Mouse (Mus musculus) ES-Bruce4 (cell line): ENCODE data around the gene Matk. TPM values are rescaled to one million over a fixed set of nuclear protein-coding genes. Genes with fewer than 3 reads are reported as not detected.

Source experiments
- H3K27ac ChIP-seq: 2 replicates; pipeline ENCODE4 v1.5.1; 2012; ENCODE audit warnings: low read length, inconsistent platforms; ENCODE audit not compliant: insufficient read depth
- H3K27me3 ChIP-seq: 2 replicates; pipeline ENCODE4 v1.6.1; 2012; ENCODE audit warnings: mild to moderate bottlenecking, low read length, inconsistent platforms; ENCODE audit not compliant: control insufficient read depth, poor library complexity, insufficient read depth, severe bottlenecking
- H3K36me3 ChIP-seq: 2 replicates; pipeline ENCODE4 v1.6.1; 2012; ENCODE audit warnings: inconsistent platforms, mild to moderate bottlenecking, low read length, moderate library complexity; ENCODE audit not compliant: control insufficient read depth, poor library complexity, insufficient read depth, severe bottlenecking
- H3K4me1 ChIP-seq: one replicate; pipeline ENCODE4 v1.8.1; 2011; ENCODE audit warnings: low read length; ENCODE audit not compliant: control insufficient read depth, insufficient read depth
- H3K4me3 ChIP-seq: 2 replicates; pipeline ENCODE4 v1.5.1; 2011; ENCODE audit warnings: low read depth, mild to moderate bottlenecking, low read length
- H3K9ac ChIP-seq: 2 replicates; pipeline ENCODE4 v1.6.1; 2012; ENCODE audit warnings: low read depth, mild to moderate bottlenecking, inconsistent platforms; ENCODE audit not compliant: poor library complexity, severe bottlenecking
- H3K9me3 ChIP-seq: replicated peaks from 2 replicates; pipeline ENCODE4 v1.6.1; 2012; ENCODE audit warnings: mild to moderate bottlenecking, low read length, inconsistent platforms; ENCODE audit not compliant: control insufficient read depth, poor library complexity, insufficient read depth, severe bottlenecking
- CTCF ChIP-seq: IDR thresholded peaks from one replicate; pipeline ENCODE4 v1.8.1; 2011; ENCODE audit warnings: low read depth, low read length
- EP300 ChIP-seq: IDR thresholded peaks from 2 replicates; pipeline ENCODE4 v1.6.1; 2011; ENCODE audit warnings: low read depth, low read length; ENCODE audit not compliant: insufficient read depth
- POLR2A ChIP-seq: IDR thresholded peaks from one replicate; pipeline ENCODE4 v1.8.1; 2011; ENCODE audit warnings: low read length; ENCODE audit not compliant: insufficient read depth
- polyA plus RNA-seq: library from polyadenylated mRNA; stranded (reverse); fragments of >200 nt; gene quantifications from 2 replicates; pipeline ENCODE4 v1.2.4, GENCODE M21; 2011; ENCODE audit warnings: low read depth; ENCODE audit not compliant: missing spikeins, insufficient read depth, insufficient read length

The Matk gene
- polyA plus RNA-seq, 1 experiment, result 1.1 TPM

DNA sequence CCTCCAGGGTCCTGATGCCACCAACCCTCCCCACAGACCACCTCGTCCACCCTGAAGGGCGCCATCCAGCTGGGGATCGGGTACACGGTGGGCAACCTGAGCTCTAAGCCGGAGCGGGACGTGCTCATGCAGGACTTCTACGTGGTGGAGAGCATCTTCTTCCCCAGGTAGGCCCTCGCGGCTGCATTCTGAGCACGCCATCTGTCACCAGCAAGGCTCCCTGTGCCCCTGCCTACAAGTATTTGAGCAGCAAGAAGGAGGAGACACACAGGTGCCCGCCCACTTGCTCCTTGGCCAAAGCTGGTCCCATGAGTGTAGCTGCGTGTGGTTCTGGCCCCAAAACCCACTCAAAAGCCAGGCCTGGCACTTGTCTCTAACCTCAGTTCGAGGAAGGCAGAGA lies 52.9 kb downstream of the Matk start:
- Histone ChIP-seq H3K9me3 (no peaks in the 10 kb centered on the region), H3K4me3 (no peak overlapping the region), H3K9ac (no peak overlapping the region), H3K36me3 (no peaks in the 10 kb centered on the region), H3K27me3 (no peaks in the 10 kb centered on the region), H3K4me1 (no peaks in the 10 kb centered on the region), H3K27ac (no peak overlapping the region)
- TF ChIP-seq EP300 (no peak), CTCF (no peak), POLR2A (no peak)

DNA sequence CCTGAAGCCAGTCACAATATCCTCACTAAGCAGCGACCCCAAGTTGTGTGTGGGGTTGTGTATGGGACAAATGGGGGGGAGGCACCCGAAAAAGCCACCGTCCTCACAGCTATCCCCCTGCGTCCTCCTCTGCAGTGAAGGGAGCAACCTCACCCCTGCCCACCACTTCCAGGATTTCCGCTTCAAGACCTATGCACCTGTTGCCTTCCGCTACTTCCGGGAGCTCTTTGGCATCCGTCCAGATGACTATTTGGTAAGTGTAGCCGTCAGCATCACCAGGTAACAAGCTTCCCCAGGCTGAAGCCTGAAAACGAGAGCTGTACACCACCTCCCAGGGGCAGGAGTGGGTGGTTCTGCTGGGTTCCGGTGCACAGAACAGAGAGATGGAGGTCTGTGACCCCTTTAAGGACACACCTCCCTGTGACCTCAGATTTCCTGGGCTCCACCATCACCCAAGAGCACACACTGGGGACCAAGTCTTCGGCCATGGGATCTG lies 53.5 kb downstream of the Matk start:
- Histone ChIP-seq H3K9me3 (no peaks in the 10 kb centered on the region), H3K4me3 (no peak overlapping the region), H3K36me3 (no peaks in the 10 kb centered on the region; the same call in 1 of the 2 replicates), H3K27ac (no peak overlapping the region), H3K9ac (no peak overlapping the region), H3K4me1 (no peaks in the 10 kb centered on the region), H3K27me3 (no peaks in the 10 kb centered on the region)
- no peak for TF ChIP-seq POLR2A
- no peak for TF ChIP-seq CTCF
- no peak for TF ChIP-seq EP300

DNA sequence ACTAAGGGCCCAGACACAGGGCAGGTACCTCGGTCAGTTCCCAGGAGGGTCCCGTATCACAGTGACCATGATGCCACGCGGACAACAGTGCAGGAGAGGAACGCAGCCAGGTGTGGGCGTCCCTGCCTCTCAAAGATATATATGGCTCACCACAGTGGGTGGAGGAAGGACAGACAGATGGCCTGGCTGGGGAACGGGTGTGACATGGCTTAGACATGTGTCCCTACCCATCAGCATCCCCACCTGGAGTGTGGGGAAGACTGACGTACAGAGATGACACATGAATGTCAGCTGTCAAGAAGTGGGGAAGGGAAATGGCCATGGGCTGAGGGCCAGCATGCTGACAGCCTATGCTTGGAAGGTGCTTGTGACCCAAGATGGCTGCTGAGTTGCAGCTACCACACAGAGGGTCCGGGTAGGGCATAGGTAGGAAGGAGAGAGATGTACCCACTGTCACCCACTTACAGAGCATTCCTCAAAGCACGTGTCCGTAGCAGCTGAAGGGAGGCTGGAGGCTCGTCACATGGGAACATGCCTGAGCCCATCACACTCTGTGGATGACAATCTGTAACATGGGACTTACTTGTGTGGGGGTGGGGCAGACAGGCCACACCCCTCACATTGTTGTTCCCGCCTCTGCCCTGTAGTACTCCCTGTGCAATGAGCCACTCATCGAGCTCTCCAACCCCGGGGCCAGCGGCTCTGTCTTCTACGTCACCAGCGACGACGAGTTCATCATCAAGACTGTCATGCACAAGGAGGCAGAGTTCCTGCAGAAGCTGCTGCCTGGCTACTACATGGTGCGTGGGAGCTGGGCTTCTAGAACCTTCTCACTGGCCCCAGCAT lies 54.3 kb downstream of the Matk start:
- Histone ChIP-seq H3K9ac (no peak overlapping the region), H3K4me3 (no peak overlapping the region), H3K36me3 (no peaks in the 10 kb centered on the region; the same call in 1 of the 2 replicates), H3K9me3 (no peaks in the 10 kb centered on the region), H3K27ac (no peak overlapping the region), H3K4me1 (no peaks in the 10 kb centered on the region), H3K27me3 (no peaks in the 10 kb centered on the region)
- TF ChIP-seq CTCF (no peak), POLR2A (no peak), EP300 (no peak)

DNA sequence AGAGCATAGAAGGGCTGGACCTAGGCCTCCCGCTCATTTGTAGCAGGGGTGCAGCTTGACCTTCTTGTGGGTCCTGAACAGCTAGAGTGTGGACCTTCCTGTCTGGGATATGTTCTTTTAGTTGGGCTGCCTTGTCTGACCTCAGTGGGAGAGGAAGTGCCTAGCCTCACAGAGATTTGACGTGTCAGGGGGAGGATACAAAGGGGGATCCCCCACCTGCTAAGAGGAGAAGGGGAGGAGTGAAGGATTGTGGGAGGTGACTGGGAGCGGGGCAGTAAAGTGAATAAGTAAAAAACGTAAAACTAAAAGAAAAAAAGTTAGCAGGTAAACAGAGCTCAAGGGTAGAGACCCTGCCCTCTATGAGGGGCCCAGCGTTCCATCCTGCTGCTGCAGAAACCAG lies 56.8 kb downstream of the Matk start:
- no peak overlapping the region for H3K4me3 ChIP-seq
- no peak for TF ChIP-seq EP300
- H3K9me3 ChIP-seq, result no peaks in the 10 kb centered on the region
- H3K9ac ChIP-seq, result no peak overlapping the region
- no peaks in the 10 kb centered on the region for H3K4me1 ChIP-seq
- no peaks in the 10 kb centered on the region for H3K27me3 ChIP-seq
- H3K36me3 ChIP-seq, result no peaks in the 10 kb centered on the region; the same call in 1 of the 2 replicates
- H3K27ac ChIP-seq, result no peak overlapping the region

Other genes with a start within 250 kb of the Matk start
- gene Gng7, start 238.0 kb upstream of the Matk start, polyA plus RNA-seq, result 4.1 TPM in 2 replicates
- 0.27 and 0.90 TPM in 2 replicates for gene Diras1, start 227.3 kb upstream of the Matk start, polyA plus RNA-seq
- 2.8 and 4.5 TPM in 2 replicates for gene Slc39a3, start 215.5 kb upstream of the Matk start, polyA plus RNA-seq
- 107 and 110 TPM in 2 replicates for gene Sgta, start 192.8 kb upstream of the Matk start, polyA plus RNA-seq
- gene Thop1, start 182.9 kb upstream of the Matk start, polyA plus RNA-seq, result 77.4 and 81.3 TPM in 2 replicates
- gene Creb3l3, start 154.1 kb upstream of the Matk start, polyA plus RNA-seq, result 0.68 TPM in 1 of 2 replicates, not detected in the other
- 46.3 and 53.0 TPM in 2 replicates for gene Map2k2, start 147.0 kb upstream of the Matk start, polyA plus RNA-seq
- gene Zbtb7a, start 117.7 kb upstream of the Matk start, polyA plus RNA-seq, result 12.6 and 14.4 TPM in 2 replicates
- 36.8 and 44.9 TPM in 2 replicates for gene Pias4, start 85.0 kb upstream of the Matk start, polyA plus RNA-seq
- 2,442 and 2,478 TPM in 2 replicates for gene Eef2, start 76.3 kb upstream of the Matk start, polyA plus RNA-seq
- 61.2 and 64.8 TPM in 2 replicates for gene Dapk3, start 69.9 kb upstream of the Matk start, polyA plus RNA-seq
- not detected in 2 replicates for gene 4930442H23Rik, start 69.1 kb upstream of the Matk start, polyA plus RNA-seq
- gene Nmrk2, start 50.9 kb upstream of the Matk start, polyA plus RNA-seq, result not detected in 2 replicates
- 0.88 and 0.91 TPM in 2 replicates for gene Atcay, start 22.1 kb upstream of the Matk start, polyA plus RNA-seq
- gene Zfr2, start 19.8 kb upstream of the Matk start, polyA plus RNA-seq, result 11.2 and 11.6 TPM in 2 replicates
- gene Mrpl54, start 14.0 kb downstream of the Matk start, polyA plus RNA-seq, result 52.2 and 63.7 TPM in 2 replicates
- gene Apba3, start 14.0 kb downstream of the Matk start, polyA plus RNA-seq, result 25.8 and 26.4 TPM in 2 replicates
- 41.5 and 42.7 TPM in 2 replicates for gene Tjp3, start 38.6 kb downstream of the Matk start, polyA plus RNA-seq
- 28.3 and 31.5 TPM in 2 replicates for gene Pip5k1c, start 40.0 kb downstream of the Matk start, polyA plus RNA-seq
- gene Cactin, start 68.2 kb downstream of the Matk start, polyA plus RNA-seq, result 17.5 and 18.2 TPM in 2 replicates
- gene Tbxa2r, start 75.8 kb downstream of the Matk start, polyA plus RNA-seq, result 0.57 and 1.5 TPM in 2 replicates
- gene Gipc3, start 90.3 kb downstream of the Matk start, polyA plus RNA-seq, result 1.0 and 1.2 TPM in 2 replicates
- 51.8 and 57.3 TPM in 2 replicates for gene Hmg20b, start 97.5 kb downstream of the Matk start, polyA plus RNA-seq
- 13.7 and 15.3 TPM in 2 replicates for gene Mfsd12, start 104.6 kb downstream of the Matk start, polyA plus RNA-seq
- gene 4930404N11Rik, start 112.9 kb downstream of the Matk start, polyA plus RNA-seq, result not detected in 2 replicates
- gene Fzr1, start 125.6 kb downstream of the Matk start, polyA plus RNA-seq, result 47.8 and 51.4 TPM in 2 replicates
- 52.9 and 70.3 TPM in 2 replicates for gene Dohh, start 131.5 kb downstream of the Matk start, polyA plus RNA-seq
- gene Gm48551, start 131.5 kb downstream of the Matk start, polyA plus RNA-seq, result 1.5 TPM in 1 of 2 replicates, not detected in the other
- 1.1 TPM in 1 of 2 replicates, not detected in the other for gene Gm48552, start 136.1 kb downstream of the Matk start, polyA plus RNA-seq
- 4.8 and 5.3 TPM in 2 replicates for gene Smim24, start 140.1 kb downstream of the Matk start, polyA plus RNA-seq
- gene Nfic, start 202.7 kb downstream of the Matk start, polyA plus RNA-seq, result 6.1 and 7.2 TPM in 2 replicates
- 27.5 and 30.5 TPM in 2 replicates for gene Celf5, start 229.8 kb downstream of the Matk start, polyA plus RNA-seq
- 37.2 and 41.6 TPM in 2 replicates for gene Ncln, start 243.5 kb downstream of the Matk start, polyA plus RNA-seq
- gene S1pr4, start 247.2 kb downstream of the Matk start, polyA plus RNA-seq, result 0.49 and 0.93 TPM in 2 replicates